ENCODE assay signal across 26 mouse cellular contexts in genomic region chr6:139887175-139887574, GRCm38 (mm10).
DNase-seq lines count a peak whose midpoint lies in the region; ATAC-seq and TF ChIP-seq lines count a peak whose summit lies in the region.
"Had no signal": no experiment of that assay in that cellular context is flagged by ENCODE, and none has a peak within 500 bp of the region (broad histone marks: within the 10 kb centered on the region; RNA-seq: fewer than 3 reads in every experiment).

No protein-coding gene starts in this region.

- TF ChIP-seq CTCF in midbrain, postnatal 0 days (IDR thresholded peaks at IDR 0.05): no peak
- no peak for TF ChIP-seq CTCF in olfactory bulb, adult 2 months (IDR thresholded peaks at IDR 0.05; ENCODE audit: insufficient read depth, low read depth, low read length)
- TF ChIP-seq CTCF in lung, adult 2 months (IDR thresholded peaks at IDR 0.05; ENCODE audit: insufficient read depth, low read length): no peak

- no peak overlapping the region for H3K27ac ChIP-seq in midbrain, embryonic 13.5 days
- no peak overlapping the region for H3K27ac ChIP-seq in midbrain, embryonic 11.5 days (ENCODE audit: low read depth, low read length)
- H3K27ac ChIP-seq in midbrain, embryonic 16.5 days (ENCODE audit: low read length): no peak overlapping the region
- no peak overlapping the region for H3K27ac ChIP-seq in midbrain, postnatal 0 days (ENCODE audit: low read depth, low read length)
- peak overlapping the region; percentile 88 for H3K27ac ChIP-seq in olfactory bulb, adult 2 months (ENCODE audit: insufficient read depth, low read depth, low read length)
- H3K27ac ChIP-seq: embryonic facial prominence, embryonic 10.5 days; embryonic facial prominence, embryonic 12.5 days; forebrain, embryonic 13.5 days; forebrain, embryonic 15.5 days had no signal

- no peaks in the 10 kb centered on the region for H3K27me3 ChIP-seq in midbrain, embryonic 13.5 days
- no peaks in the 10 kb centered on the region for H3K27me3 ChIP-seq in midbrain, embryonic 11.5 days (ENCODE audit: control insufficient read depth, insufficient read depth, low read length)
- no peaks in the 10 kb centered on the region for H3K27me3 ChIP-seq in midbrain, embryonic 16.5 days (ENCODE audit: control insufficient read depth, insufficient read depth, low read depth, low read length)
- no peaks in the 10 kb centered on the region for H3K27me3 ChIP-seq in midbrain, postnatal 0 days (ENCODE audit: insufficient read depth, low read length)
- H3K27me3 ChIP-seq: CH12.LX; embryonic facial prominence, embryonic 12.5 days; forebrain, embryonic 13.5 days; forebrain, embryonic 15.5 days; Patski had no signal

- H3K9ac ChIP-seq in midbrain, embryonic 13.5 days (replicated peaks): no peak overlapping the region
- H3K9ac ChIP-seq in midbrain, embryonic 11.5 days (ENCODE audit: low read length): no peak overlapping the region
- H3K9ac ChIP-seq in midbrain, embryonic 16.5 days (ENCODE audit: low read depth, low read length): no peak overlapping the region
- no peak overlapping the region for H3K9ac ChIP-seq in midbrain, postnatal 0 days (replicated peaks; ENCODE audit: low read length, poor library complexity, severe bottlenecking)
- H3K9ac ChIP-seq: embryonic facial prominence, embryonic 12.5 days; forebrain, embryonic 13.5 days; forebrain, embryonic 15.5 days had no signal

- H3K9me3 ChIP-seq in midbrain, embryonic 13.5 days: no peaks in the 10 kb centered on the region
- no peaks in the 10 kb centered on the region for H3K9me3 ChIP-seq in midbrain, embryonic 11.5 days (ENCODE audit: control insufficient read depth, low read length)
- no peaks in the 10 kb centered on the region for H3K9me3 ChIP-seq in midbrain, embryonic 16.5 days (replicated peaks; ENCODE audit: control insufficient read depth, low read length, poor library complexity, severe bottlenecking)
- no peaks in the 10 kb centered on the region for H3K9me3 ChIP-seq in midbrain, postnatal 0 days (ENCODE audit: low read length)
- H3K9me3 ChIP-seq: embryonic facial prominence, embryonic 10.5 days; embryonic facial prominence, embryonic 12.5 days; forebrain, embryonic 13.5 days; forebrain, embryonic 15.5 days had no signal

- no peak for TF ChIP-seq POLR2A in olfactory bulb, adult 2 months (IDR thresholded peaks at IDR 0.05; ENCODE audit: insufficient read depth, low read depth, low read length)
- no peak for TF ChIP-seq POLR2A in lung, adult 2 months (IDR thresholded peaks at IDR 0.05; ENCODE audit: borderline replicate concordance, extremely low read depth, low read depth, low read length)

- peaks cover 12% of the 10 kb centered on the region for H3K4me1 ChIP-seq in midbrain, embryonic 13.5 days (replicated peaks)
- peaks cover 5% of the 10 kb centered on the region; the same call in 1 of the 2 replicates for H3K4me1 ChIP-seq in midbrain, embryonic 11.5 days (ENCODE audit: control insufficient read depth, insufficient read depth, low read length)
- H3K4me1 ChIP-seq in midbrain, embryonic 16.5 days (ENCODE audit: control insufficient read depth, insufficient read depth, low read length): peaks cover 9% of the 10 kb centered on the region
- H3K4me1 ChIP-seq in midbrain, postnatal 0 days (ENCODE audit: insufficient read depth, low read length): peaks cover 7% of the 10 kb centered on the region; the same call in 1 of the 2 replicates
- H3K4me1 ChIP-seq in olfactory bulb, adult 2 months (ENCODE audit: control insufficient read depth, insufficient read depth, low read length): peaks cover 7% of the 10 kb centered on the region
- no peaks in the 10 kb centered on the region for H3K4me1 ChIP-seq in lung, adult 2 months (ENCODE audit: control insufficient read depth, insufficient read depth, low read length)
- H3K4me1 ChIP-seq: embryonic facial prominence, embryonic 10.5 days; embryonic facial prominence, embryonic 12.5 days; forebrain, embryonic 13.5 days had no signal

- DNase-seq in midbrain, embryonic 11.5 days (ENCODE audit: low spot score, missing footprints): no peak
- DNase-seq in midbrain, postnatal 0 days (ENCODE audit: low spot score): no peak
- peak; percentile 12 for DNase-seq in retina, postnatal 1 day
- no peak for DNase-seq in retina, embryonic 14.5 days (ENCODE audit: low spot score)
- no peak for DNase-seq in lung, adult 2 months
- DNase-seq: adrenal gland, adult 8-10 months; adrenal gland, postnatal 14 days; adrenal gland, postnatal 36 days; B cell, adult 2 months; cerebellum, adult 11-12 months; cerebellum, adult 2 months; cerebellum, adult 9-10 months; cerebellum, postnatal 10 days; cerebellum, postnatal 25 days had no signal

- no peaks in the 10 kb centered on the region for H3K36me3 ChIP-seq in midbrain, embryonic 13.5 days
- H3K36me3 ChIP-seq in midbrain, embryonic 11.5 days (ENCODE audit: control insufficient read depth, insufficient read depth, low read length): no peaks in the 10 kb centered on the region
- H3K36me3 ChIP-seq in midbrain, embryonic 16.5 days (ENCODE audit: control insufficient read depth, insufficient read depth, low read length): no peaks in the 10 kb centered on the region
- no peaks in the 10 kb centered on the region for H3K36me3 ChIP-seq in midbrain, postnatal 0 days (ENCODE audit: insufficient read depth, low read length)
- H3K36me3 ChIP-seq: embryonic facial prominence, embryonic 10.5 days; embryonic facial prominence, embryonic 12.5 days; forebrain, embryonic 15.5 days; G1E had no signal

- peak; percentile 56; the same call in 1 of the 2 replicates for ATAC-seq in midbrain, embryonic 13.5 days
- ATAC-seq in midbrain, embryonic 11.5 days (ENCODE audit: low FRiP score): no peak
- peak; percentile 42; the same call in 1 of the 2 replicates for ATAC-seq in midbrain, embryonic 16.5 days
- no peak for ATAC-seq in midbrain, postnatal 0 days (ENCODE audit: low FRiP score)
- ATAC-seq: activated CD4-positive, CD25-positive, alpha-beta regulatory T cell, adult 4 months; CD4-positive, CD25-positive, alpha-beta regulatory T cell, adult 4 months; forebrain, embryonic 13.5 days; forebrain, embryonic 15.5 days; Patski had no signal

- H3K4me3 ChIP-seq in midbrain, embryonic 13.5 days (replicated peaks): no peak overlapping the region
- no peak overlapping the region for H3K4me3 ChIP-seq in midbrain, embryonic 11.5 days (ENCODE audit: low read depth, low read length)
- no peak overlapping the region for H3K4me3 ChIP-seq in midbrain, embryonic 16.5 days (ENCODE audit: low read depth, low read length)
- no peak overlapping the region for H3K4me3 ChIP-seq in midbrain, postnatal 0 days (ENCODE audit: low read depth, low read length)
- no peak overlapping the region for H3K4me3 ChIP-seq in olfactory bulb, adult 2 months (ENCODE audit: insufficient read depth, low read depth, low read length)
- no peak overlapping the region for H3K4me3 ChIP-seq in lung, adult 2 months (replicated peaks; ENCODE audit: extremely low read depth, low read depth, low read length)
- H3K4me3 ChIP-seq: embryonic facial prominence, embryonic 10.5 days; embryonic facial prominence, embryonic 12.5 days; forebrain, embryonic 13.5 days; forebrain, embryonic 15.5 days had no signal

- no peak overlapping the region for H3K4me2 ChIP-seq in midbrain, embryonic 13.5 days (replicated peaks)
- no peak overlapping the region for H3K4me2 ChIP-seq in midbrain, embryonic 11.5 days
- H3K4me2 ChIP-seq in midbrain, embryonic 16.5 days (ENCODE audit: low read length): no peak overlapping the region
- no peak overlapping the region for H3K4me2 ChIP-seq in midbrain, postnatal 0 days (ENCODE audit: low read depth, low read length, poor library complexity, severe bottlenecking)
- H3K4me2 ChIP-seq: embryonic facial prominence, embryonic 12.5 days; forebrain, embryonic 13.5 days; forebrain, embryonic 15.5 days had no signal

Comparison
In these comparisons a context has a peak if more than half of its experiments do, and no peak if none do; other contexts are left out.
1. ATAC-seq: peak in midbrain, embryonic 13.5 days (single experiment) and midbrain, embryonic 16.5 days (single experiment); none in midbrain, embryonic 11.5 days (single experiment) and midbrain, postnatal 0 days (single experiment).